Mouse (Mus musculus) cerebellum, adult 11-12 months (tissue): ENCODE results near the gene Zfp442.
A peak's percentile ranks its signal among the peaks of the same experiment; 100 is the strongest.
"Not testable (repeated sequence)": the region's sequence is repeated elsewhere in the genome, so short reads cannot be mapped to it uniquely, and the experiment has no call there.

ENCODE experiments used
- DNase-seq: peaks from one replicate; pipeline ENCODE4 v3.0.0; 2022

The Zfp442 gene

DNA sequence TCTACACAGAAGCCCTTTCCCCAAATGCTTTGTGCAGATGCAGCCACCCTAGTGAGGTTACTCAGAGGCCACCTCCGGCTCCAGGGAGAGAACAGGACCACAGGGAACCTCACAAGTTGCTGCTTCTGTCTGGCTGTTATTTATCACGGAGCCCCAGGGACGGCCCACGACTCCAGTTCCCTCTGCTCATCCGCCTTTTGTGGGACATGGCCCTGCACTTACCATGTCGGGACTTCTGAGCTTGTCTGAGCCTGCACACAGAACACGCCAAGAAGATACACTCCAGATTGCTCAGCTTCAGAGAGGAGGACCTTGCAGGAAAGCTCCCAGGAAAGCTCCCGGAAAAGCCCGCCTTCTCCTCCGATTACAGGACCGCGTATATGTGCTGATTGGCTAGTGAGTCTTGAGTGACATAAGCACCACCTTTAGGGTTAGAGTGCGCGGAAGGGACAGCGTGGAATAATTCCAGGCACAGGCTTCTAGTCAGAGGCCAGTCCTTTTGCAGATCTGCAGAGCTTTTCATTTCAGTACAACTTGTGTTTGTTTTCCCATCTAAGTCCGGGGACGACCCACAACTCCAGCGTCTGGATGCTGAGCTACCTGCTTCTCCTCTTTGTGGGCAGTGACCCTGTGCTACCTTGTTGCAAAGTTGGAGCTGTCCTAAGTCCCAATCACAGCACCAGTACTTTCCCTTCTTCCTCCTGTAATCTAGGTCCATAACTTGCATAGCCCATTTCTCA is at the start of gene Zfp442:
Gene Zfp442, minus strand, starts transcription at position 307 of the 740 bp plus-strand sequence.
- peak; percentile 81 for DNase-seq

DNA sequence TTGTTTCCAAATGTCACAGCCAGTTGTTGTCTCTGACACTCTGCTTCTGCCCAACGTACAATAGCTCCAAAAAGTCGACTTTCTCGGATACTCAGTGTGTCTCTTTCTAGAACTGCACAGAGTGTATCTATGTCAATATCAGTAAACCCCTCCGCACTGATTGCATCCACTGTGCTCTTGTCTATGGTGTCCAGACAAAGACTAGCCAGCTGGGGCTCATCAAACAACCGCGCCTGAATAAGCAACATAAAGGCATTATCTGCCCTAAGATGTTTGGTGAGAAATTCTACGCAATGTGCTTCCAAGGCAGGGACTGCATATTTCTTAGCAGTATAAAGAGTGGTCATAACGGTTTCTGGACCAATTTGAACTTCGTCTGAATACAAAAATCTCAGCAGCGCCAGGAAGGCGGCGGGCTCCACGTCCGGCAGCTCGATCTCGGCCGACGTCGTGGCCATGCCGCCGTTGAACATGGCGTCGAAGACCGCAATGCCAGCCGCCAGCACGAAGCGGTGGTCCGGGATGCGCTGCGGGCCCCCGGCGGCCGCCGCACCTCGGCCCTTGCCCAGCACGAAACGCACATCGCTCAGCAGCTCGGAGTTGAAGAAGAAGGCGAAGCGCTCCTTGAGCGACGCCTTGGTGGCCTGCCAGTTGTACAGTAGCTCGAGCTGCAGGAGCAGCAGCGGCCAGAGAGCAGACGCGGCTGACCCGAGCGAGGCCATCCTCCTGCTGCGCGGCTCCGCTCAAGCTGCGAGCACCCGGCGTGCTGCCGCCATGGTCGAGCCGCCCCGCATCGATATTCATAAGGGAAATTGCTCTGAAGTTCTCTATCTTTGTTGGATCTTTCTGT is 49.1 kb upstream of the Zfp442 start:
- not testable (repeated sequence) for DNase-seq

DNA sequence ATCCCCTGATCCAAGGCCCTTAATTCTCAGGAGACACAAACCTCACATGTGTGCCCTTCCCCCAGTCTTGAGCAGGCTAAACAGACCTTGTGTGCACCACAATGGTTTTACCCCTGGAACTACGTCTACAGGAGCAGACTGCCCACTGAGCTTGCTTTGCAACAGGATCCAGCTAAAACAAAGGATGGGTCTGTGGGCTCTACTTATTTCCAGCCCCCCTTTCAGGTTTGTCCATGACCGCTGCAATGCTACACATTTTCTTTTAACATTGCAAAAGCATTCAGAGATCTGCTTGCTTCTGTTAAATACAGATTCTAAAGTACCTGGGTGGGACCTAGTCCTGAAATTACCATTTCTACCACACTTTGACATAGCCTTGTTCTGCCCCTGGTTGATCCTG is 41.7 kb upstream of the Zfp442 start:
- no peak for DNase-seq

DNA sequence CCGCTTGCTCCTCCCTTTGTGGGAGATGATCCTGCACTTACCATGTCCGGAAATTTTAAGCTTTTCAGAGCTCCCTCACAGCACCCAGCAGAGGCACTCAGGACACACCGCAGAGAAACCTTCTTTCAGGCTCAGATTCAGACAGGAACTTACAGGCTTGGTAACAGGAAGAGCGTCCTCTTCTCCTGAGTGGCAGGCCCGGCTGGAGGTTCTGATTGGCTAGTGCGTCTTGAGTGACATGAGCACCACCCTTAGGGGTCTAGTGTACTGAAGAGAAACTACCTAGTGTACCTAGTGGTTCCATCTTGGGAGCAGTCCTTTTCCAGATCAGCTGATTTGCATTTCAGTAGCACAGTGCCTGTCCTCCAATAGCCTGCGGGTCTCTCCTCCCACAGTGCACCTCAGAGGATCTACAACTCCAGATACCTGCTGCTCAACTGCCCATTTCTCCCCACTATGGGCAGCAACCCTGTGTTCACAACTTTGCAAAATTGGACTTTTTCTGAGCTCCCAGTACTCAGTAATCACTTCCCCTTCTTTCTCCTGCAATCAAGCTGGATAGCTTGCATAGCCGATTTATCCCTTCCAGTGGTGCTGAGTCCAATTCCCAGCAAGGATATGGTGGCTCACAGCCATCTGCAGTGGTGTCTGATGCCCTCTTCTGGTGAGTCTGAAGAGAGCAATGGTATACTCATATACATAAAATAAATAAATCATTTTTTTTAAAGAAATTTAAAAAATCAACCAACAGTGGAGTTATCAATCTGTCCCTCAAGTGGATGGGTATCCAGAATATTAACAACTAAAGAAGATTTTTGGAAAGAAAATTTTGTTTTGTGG is 33.9 kb upstream of the Zfp442 start, which contains the start of gene Zfp345:
Gene Zfp345, minus strand, starts transcription at position 153 of the 840 bp plus-strand sequence.
- not testable (repeated sequence) for DNase-seq

DNA sequence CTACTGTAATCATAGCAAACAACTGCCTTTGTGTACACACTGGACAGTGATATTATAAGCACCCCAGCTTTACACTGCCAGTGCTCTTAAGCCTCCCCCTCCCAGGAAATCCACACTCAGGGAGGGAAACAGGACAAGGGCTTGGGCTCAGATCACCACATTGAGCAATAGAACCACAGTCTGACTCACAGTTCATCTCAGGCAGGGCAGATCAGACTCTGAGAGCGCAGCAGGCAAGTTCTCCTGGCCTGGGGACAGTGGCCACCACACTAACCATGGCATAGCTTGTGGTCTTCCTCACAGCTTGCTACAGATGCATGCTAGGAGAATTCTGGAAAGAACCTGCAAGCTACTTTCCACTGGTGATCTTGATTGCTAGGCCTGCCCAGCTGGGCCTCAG is 12.2 kb downstream of the Zfp442 start:
- not testable (repeated sequence) for DNase-seq

DNA sequence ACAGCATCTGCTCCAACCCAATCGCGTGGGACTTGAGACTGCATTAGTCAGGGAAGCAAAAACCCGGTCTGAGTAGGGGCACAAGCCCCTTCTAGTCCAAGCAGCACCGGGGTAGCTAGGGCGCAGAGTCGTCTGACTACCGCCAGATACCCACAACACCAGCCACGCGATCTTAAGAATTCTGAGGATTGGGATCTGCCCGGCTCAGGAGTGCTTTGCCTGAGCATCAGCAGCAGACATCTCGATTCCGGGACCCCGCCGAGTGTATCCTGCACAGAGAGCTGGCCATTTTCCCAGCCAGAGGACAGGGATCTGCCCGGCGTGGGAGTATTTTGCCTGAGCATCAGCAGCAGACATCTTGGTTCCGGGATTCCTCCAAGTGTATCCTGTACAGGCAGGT is 39.1 kb downstream of the Zfp442 start:
- not testable (repeated sequence) for DNase-seq

DNA sequence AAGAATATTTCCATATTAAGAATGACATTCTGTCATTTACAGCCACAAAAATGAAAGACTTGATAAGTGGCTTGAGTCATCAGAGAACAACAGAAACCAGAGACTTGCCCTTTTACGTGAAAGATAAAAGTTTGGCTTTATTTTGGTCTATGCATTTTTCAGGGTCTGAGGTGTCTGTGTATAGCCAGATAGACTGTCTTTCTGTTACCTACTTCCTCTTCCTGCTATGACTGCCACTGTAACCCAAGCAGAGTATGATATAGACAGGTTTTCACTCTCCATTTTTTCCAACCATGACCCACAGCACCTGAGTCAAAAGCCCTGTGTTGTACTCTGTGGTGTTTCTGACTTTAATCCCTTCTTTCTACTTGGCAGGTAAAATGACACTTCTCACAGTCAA is 61.1 kb downstream of the Zfp442 start:
- DNase-seq: no peak

DNA sequence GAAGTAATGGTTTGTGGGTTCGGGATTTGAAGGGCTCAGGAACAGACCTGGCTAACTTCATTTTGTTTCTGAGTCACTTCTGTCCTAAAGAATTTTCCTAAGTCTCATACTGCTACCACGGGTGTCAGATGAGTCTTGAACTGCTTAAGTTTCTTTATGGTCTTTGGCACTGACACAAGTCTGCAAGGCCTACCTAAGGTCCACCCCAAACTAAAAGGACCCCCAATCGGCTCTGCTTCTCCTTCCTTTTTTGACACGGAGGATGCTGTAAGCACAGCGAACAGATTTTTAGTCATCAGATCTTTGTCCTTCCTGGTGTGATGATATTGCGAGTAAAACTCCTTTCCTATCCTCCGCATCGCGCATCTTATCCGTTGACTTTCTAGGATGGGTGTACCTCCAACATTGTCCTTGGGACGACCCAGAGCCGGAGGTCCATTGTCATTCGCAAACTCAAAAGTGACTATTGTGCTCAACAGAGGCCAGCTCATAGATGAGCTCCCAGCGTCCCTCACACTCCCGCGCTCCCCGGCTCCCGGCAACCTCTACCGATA is 65.7 kb downstream of the Zfp442 start:
- DNase-seq: peak; percentile 9

DNA sequence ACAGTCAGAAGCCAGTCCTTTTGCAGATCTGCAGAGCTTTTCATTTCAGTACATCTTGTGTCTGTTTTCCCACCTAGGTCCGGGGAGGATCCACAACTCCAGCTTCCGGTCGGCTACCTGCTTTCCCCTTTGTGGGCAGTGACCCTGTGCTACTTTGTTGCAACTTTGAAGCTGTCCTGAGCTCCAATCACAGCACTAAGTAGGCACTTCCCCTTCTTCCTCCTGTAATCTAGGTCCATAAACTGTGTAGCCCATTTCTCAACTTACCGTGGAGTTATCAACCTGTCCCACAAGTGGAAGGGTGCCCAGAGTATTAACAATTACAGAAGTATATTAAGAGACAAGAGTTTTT is 88.4 kb downstream of the Zfp442 start:
- no peak for DNase-seq

DNA sequence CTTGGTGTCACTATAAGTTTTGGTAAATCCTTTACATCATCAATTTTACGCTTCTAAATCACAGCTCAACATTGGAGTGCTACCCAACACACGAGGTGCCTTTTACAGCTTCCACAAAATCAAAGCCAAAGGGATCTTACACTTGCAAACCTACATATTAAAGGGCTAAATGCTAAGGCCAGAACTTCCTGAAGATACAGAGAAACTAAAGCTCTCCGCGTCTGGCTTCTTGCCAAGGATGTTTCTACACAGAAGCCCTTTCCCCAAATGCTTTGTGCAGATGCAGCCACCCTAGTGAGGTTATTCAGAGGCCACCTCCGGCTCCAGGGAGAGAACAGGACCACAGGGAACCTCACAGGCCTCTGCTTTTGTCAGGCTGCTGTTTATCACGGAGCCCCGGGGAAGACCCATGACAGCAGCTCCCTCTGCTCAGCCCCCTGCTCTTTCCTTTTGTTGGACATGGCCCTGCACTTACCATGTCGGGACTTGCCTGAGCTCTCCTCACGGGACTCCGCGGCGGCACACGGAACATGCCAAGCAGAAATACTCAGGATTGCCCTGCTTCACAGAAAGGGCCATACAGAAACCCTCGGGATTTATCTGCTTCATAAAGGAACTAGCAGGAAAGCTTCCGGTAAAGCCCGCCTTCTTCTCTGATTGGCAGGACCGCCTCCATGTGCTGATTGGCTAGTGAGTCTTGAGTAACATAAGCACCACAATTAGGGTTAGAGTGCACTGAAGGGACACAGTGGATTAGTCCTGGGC is 89.0 kb downstream of the Zfp442 start, which contains the start of gene 3300002I08Rik:
Gene 3300002I08Rik, minus strand, starts transcription at position 653 of the 765 bp plus-strand sequence.
- DNase-seq: peak; percentile 89
